8 mouse cellular contexts compared by ENCODE assay signal in genomic region chr5:32713703-32714467, GRCm38 (mm10).
DNase-seq lines count a peak whose midpoint lies in the region; ATAC-seq and TF ChIP-seq lines count a peak whose summit lies in the region.

No protein-coding gene starts in this region.

- peak; percentile 66; the same call in 1 of the 2 replicates for TF ChIP-seq POLR2A in olfactory bulb, adult 2 months (IDR thresholded peaks at IDR 0.05; ENCODE audit: insufficient read depth, low read depth, low read length)
- 0 out of 2 replicates have a peak, but pooled peaks have one; percentile 56 for TF ChIP-seq POLR2A in thymus, adult 2 months (IDR thresholded peaks at IDR 0.05; ENCODE audit: control insufficient read depth, extremely low read depth, insufficient read depth, low read length, poor library complexity)

- peak overlapping the region; percentile 94 for H3K27ac ChIP-seq in forebrain, embryonic 16.5 days (ENCODE audit: low read length)
- H3K27ac ChIP-seq in layer of hippocampus, adult 2 months = peak overlapping the region; percentile 93
- peak overlapping the region; percentile 95 for H3K27ac ChIP-seq in lung, embryonic 14.5 days (ENCODE audit: low read depth)
- peak overlapping the region; percentile 76 for H3K27ac ChIP-seq in olfactory bulb, adult 2 months (ENCODE audit: insufficient read depth, low read depth, low read length)
- peak overlapping the region; percentile 67 for H3K27ac ChIP-seq in thymus, adult 2 months (ENCODE audit: control insufficient read depth, insufficient read depth, low read length)

- TF ChIP-seq CTCF in G1E (IDR thresholded peaks at IDR 0.05; ENCODE audit: low read depth, low read length) = peak; percentile 25; the same call in 1 of the 2 replicates
- peak; percentile 94 for TF ChIP-seq CTCF in layer of hippocampus, adult 2 months (conservative IDR thresholded peaks at IDR 0.05)
- peak; percentile 79 for TF ChIP-seq CTCF in lung, embryonic 14.5 days (IDR thresholded peaks at IDR 0.05; ENCODE audit: low read depth)
- peak; percentile 100 for TF ChIP-seq CTCF in olfactory bulb, adult 2 months (IDR thresholded peaks at IDR 0.05; ENCODE audit: insufficient read depth, low read depth, low read length)
- TF ChIP-seq CTCF in thymus, adult 2 months (IDR thresholded peaks at IDR 0.05; ENCODE audit: borderline replicate concordance, control insufficient read depth, extremely low read depth, insufficient read depth, low read length, poor library complexity) = peak; percentile 99

- WGBS in forebrain, embryonic 16.5 days = 1% methylated on average over 55 of the region's 55 CpGs
- WGBS in lung, embryonic 14.5 days = under 1% methylated on average over 55 of the region's 55 CpGs
- WGBS in olfactory bulb, adult 2 months = under 1% methylated on average over 55 of the region's 55 CpGs
- under 1% methylated on average over 55 of the region's 55 CpGs for WGBS in thymus, adult 2 months

- DNase-seq in G1E (ENCODE audit: low spot score) = peak; percentile 70
- peak; percentile 91 to 93 for DNase-seq in cerebellum, adult 18-20 months
- DNase-seq in heart, postnatal 36 days = peak; percentile 87 to 90
- peak; percentile 82 to 95 for DNase-seq in layer of hippocampus, adult 2 months (ENCODE audit: low spot score in 2 of 2)
- peak; percentile 98 for DNase-seq in lung, embryonic 14.5 days
- peak; percentile 86 for DNase-seq in thymus, adult 2 months

- H3K27me3 ChIP-seq in G1E (ENCODE audit: insufficient read depth, low read length) = peaks cover 14% of the 10 kb centered on the region
- no peaks in the 10 kb centered on the region for H3K27me3 ChIP-seq in forebrain, embryonic 16.5 days (replicated peaks; ENCODE audit: control insufficient read depth, insufficient read depth, low read length)
- H3K27me3 ChIP-seq in lung, embryonic 14.5 days (ENCODE audit: insufficient read depth, low read length) = no peaks in the 10 kb centered on the region
- no peaks in the 10 kb centered on the region for H3K27me3 ChIP-seq in thymus, adult 2 months (ENCODE audit: control insufficient read depth, insufficient read depth, low read length)

- H3K4me3 ChIP-seq in G1E (ENCODE audit: low read depth, low read length) = peak overlapping the region; percentile 75
- H3K4me3 ChIP-seq in forebrain, embryonic 16.5 days (replicated peaks; ENCODE audit: low read length) = peak overlapping the region; percentile 89
- H3K4me3 ChIP-seq in layer of hippocampus, adult 2 months = peak overlapping the region; percentile 76
- H3K4me3 ChIP-seq in lung, embryonic 14.5 days (ENCODE audit: low read depth, low read length) = peak overlapping the region; percentile 64
- H3K4me3 ChIP-seq in olfactory bulb, adult 2 months (ENCODE audit: insufficient read depth, low read depth, low read length) = peak overlapping the region; percentile 80
- H3K4me3 ChIP-seq in thymus, adult 2 months (ENCODE audit: control insufficient read depth, insufficient read depth, low read length) = peak overlapping the region; percentile 81

- H3K4me1 ChIP-seq in G1E (ENCODE audit: insufficient read depth, low read depth, low read length) = peaks cover 16% of the 10 kb centered on the region
- peaks cover 8% of the 10 kb centered on the region for H3K4me1 ChIP-seq in forebrain, embryonic 16.5 days (replicated peaks; ENCODE audit: control insufficient read depth, insufficient read depth, low read length)
- no peaks in the 10 kb centered on the region for H3K4me1 ChIP-seq in lung, embryonic 14.5 days (ENCODE audit: insufficient read depth)
- H3K4me1 ChIP-seq in olfactory bulb, adult 2 months (ENCODE audit: control insufficient read depth, insufficient read depth, low read length) = no peaks in the 10 kb centered on the region
- H3K4me1 ChIP-seq in thymus, adult 2 months (replicated peaks; ENCODE audit: control insufficient read depth, insufficient read depth, low read length) = peaks cover 3% of the 10 kb centered on the region

- intact Hi-C loops in heart, postnatal 36 days (cut with DNase I) = loop anchor here (5.0 kb wide), 3 partner anchors 102 to 318 kb away; partner anchors contain the start of gene Yes1

- H3K9me3 ChIP-seq in G1E (replicated peaks) = no peaks in the 10 kb centered on the region
- no peaks in the 10 kb centered on the region for H3K9me3 ChIP-seq in forebrain, embryonic 16.5 days (ENCODE audit: control insufficient read depth, low read length)
- H3K9me3 ChIP-seq in lung, embryonic 14.5 days (ENCODE audit: low read depth, low read length) = no peaks in the 10 kb centered on the region

- peak; percentile 96 for ATAC-seq in G1E (ENCODE audit: extremely low read depth, insufficient number of reproducible peaks, low FRiP score, poor library complexity, severe bottlenecking)
- ATAC-seq in forebrain, embryonic 16.5 days = peak; percentile 98
- peak; percentile 96 for ATAC-seq in lung, embryonic 14.5 days (ENCODE audit: insufficient read depth)

- H3K9ac ChIP-seq in forebrain, embryonic 16.5 days (replicated peaks; ENCODE audit: low read depth, low read length) = peak overlapping the region; percentile 68
- H3K9ac ChIP-seq in lung, embryonic 14.5 days = peak overlapping the region; percentile 65

- H3K36me3 ChIP-seq in G1E (replicated peaks) = no peaks in the 10 kb centered on the region
- H3K36me3 ChIP-seq in forebrain, embryonic 16.5 days (ENCODE audit: control insufficient read depth, insufficient read depth) = no peaks in the 10 kb centered on the region
- H3K36me3 ChIP-seq in lung, embryonic 14.5 days (ENCODE audit: insufficient read depth) = no peaks in the 10 kb centered on the region
- H3K36me3 ChIP-seq in thymus, adult 2 months (ENCODE audit: control insufficient read depth, insufficient read depth, low read length) = no peaks in the 10 kb centered on the region

- peak overlapping the region; percentile 59 for H3K4me2 ChIP-seq in forebrain, embryonic 16.5 days (ENCODE audit: low read length)
- peak overlapping the region; percentile 73 for H3K4me2 ChIP-seq in lung, embryonic 14.5 days

Comparison
In these comparisons a context has a peak if more than half of its experiments do, and no peak if none do; other contexts are left out.
1. Peak in every context shown above with its lines: DNase-seq, ATAC-seq, H3K4me3 ChIP-seq and H3K27ac ChIP-seq.
2. CTCF ChIP-seq: peak in every context shown above with its lines; median percentile 100 in olfactory bulb, adult 2 months; 99 in thymus, adult 2 months; 94 in layer of hippocampus, adult 2 months; 79 in lung, embryonic 14.5 days; 25 in G1E.